Mouse (Mus musculus): Measurements from ENCODE around the gene Gpr157. TPM values are rescaled to one million over a fixed set of nuclear protein-coding genes. Genes with fewer than 3 reads are reported as not detected.

Gene Gpr157
- polyA plus RNA-seq, 1 experiment from 2014 or later: 0.18 TPM

- no peaks in the 10 kb centered on the region for H3K36me3 ChIP-seq
- H3K27ac ChIP-seq: no peak overlapping the region
- H3K4me1 ChIP-seq: peaks cover 14% of the 10 kb centered on the region
- H3K9ac ChIP-seq: no peak overlapping the region
- H3K9me3 ChIP-seq (replicated peaks): no peaks in the 10 kb centered on the region
- H3K27me3 ChIP-seq (replicated peaks): peaks cover 58% of the 10 kb centered on the region
- no peak overlapping the region for H3K4me2 ChIP-seq
- ATAC-seq: no peak
- no peak overlapping the region for H3K4me3 ChIP-seq
- 82% methylated on average over 3 of the region's 3 CpGs for WGBS (ENCODE audit: insufficient replicate concordance)
These were observed 34.8 kb upstream of the Gpr157 start for GRCm38 (mm10) chr4:150052380-150052779.

- ATAC-seq: no peak
- Histone ChIP-seq H3K27ac (no peak overlapping the region), H3K9me3 (replicated peaks) (no peaks in the 10 kb centered on the region), H3K4me3 (no peak overlapping the region), H3K9ac (no peak overlapping the region), H3K27me3 (replicated peaks) (peaks cover 25% of the 10 kb centered on the region), H3K36me3 (no peaks in the 10 kb centered on the region), H3K4me2 (no peak overlapping the region), H3K4me1 (peaks cover 11% of the 10 kb centered on the region; the same call in 1 of the 2 replicates)
- WGBS (ENCODE audit: insufficient replicate concordance): 53% methylated on average over 7 of the region's 7 CpGs
These were observed 31.0 kb upstream of the Gpr157 start for GRCm38 (mm10) chr4:150056171-150056570.

- Histone ChIP-seq H3K4me3 (no peak overlapping the region), H3K9ac (no peak overlapping the region), H3K4me2 (no peak overlapping the region), H3K4me1 (peaks cover 14% of the 10 kb centered on the region; the same call in 1 of the 2 replicates), H3K36me3 (no peaks in the 10 kb centered on the region), H3K27ac (no peak overlapping the region), H3K27me3 (replicated peaks) (peaks cover 25% of the 10 kb centered on the region), H3K9me3 (replicated peaks) (no peaks in the 10 kb centered on the region)
- WGBS (ENCODE audit: insufficient replicate concordance): 84% methylated on average over 12 of the region's 12 CpGs
- ATAC-seq: no peak
These were observed 29.4 kb upstream of the Gpr157 start for GRCm38 (mm10) chr4:150057722-150058121.

- ATAC-seq: no peak
These were observed 27.2 kb upstream of the Gpr157 start for GRCm38 (mm10) chr4:150059841-150060468.

GRCm38 (mm10) chr4:150060469-150061170 is 26.5 kb upstream of the Gpr157 start:
- H3K9ac ChIP-seq: no peak overlapping the region
- no peak overlapping the region for H3K4me3 ChIP-seq
- no peaks in the 10 kb centered on the region for H3K36me3 ChIP-seq
- H3K27ac ChIP-seq: no peak overlapping the region
- peaks cover 19% of the 10 kb centered on the region for H3K27me3 ChIP-seq (replicated peaks)
- WGBS (ENCODE audit: insufficient replicate concordance): 58% methylated on average over 23 of the region's 23 CpGs
- peaks cover 14% of the 10 kb centered on the region; the same call in 1 of the 2 replicates for H3K4me1 ChIP-seq
- no peak; the same call in 1 of the 2 replicates for ATAC-seq
- H3K4me2 ChIP-seq: no peak overlapping the region
- no peaks in the 10 kb centered on the region for H3K9me3 ChIP-seq (replicated peaks)

More at GRCm38 (mm10) chr4:150059841-150060468, 27.2 kb upstream of the Gpr157 start:
- H3K27me3 ChIP-seq (replicated peaks): peaks cover 19% of the 10 kb centered on the region
- no peak overlapping the region for H3K4me2 ChIP-seq
- peaks cover 14% of the 10 kb centered on the region; the same call in 1 of the 2 replicates for H3K4me1 ChIP-seq
- no peak overlapping the region for H3K27ac ChIP-seq
- no peak overlapping the region for H3K4me3 ChIP-seq
- 46% methylated on average over 9 of the region's 9 CpGs for WGBS (ENCODE audit: insufficient replicate concordance)
- no peaks in the 10 kb centered on the region for H3K36me3 ChIP-seq
- H3K9me3 ChIP-seq (replicated peaks): no peaks in the 10 kb centered on the region
- H3K9ac ChIP-seq: no peak overlapping the region

GRCm38 (mm10) chr4:150061432-150062225 is 25.5 kb upstream of the Gpr157 start:
- Histone ChIP-seq H3K27ac (no peak overlapping the region), H3K4me1 (peaks cover 14% of the 10 kb centered on the region; the same call in 1 of the 2 replicates), H3K4me2 (no peak overlapping the region), H3K27me3 (replicated peaks) (peaks cover 19% of the 10 kb centered on the region), H3K36me3 (no peaks in the 10 kb centered on the region), H3K9ac (no peak overlapping the region), H3K9me3 (replicated peaks) (no peaks in the 10 kb centered on the region), H3K4me3 (no peak overlapping the region)
- no peak for ATAC-seq
- 67% methylated on average over 16 of the region's 16 CpGs for WGBS (ENCODE audit: insufficient replicate concordance)

GRCm38 (mm10) chr4:150066706-150067323 is 20.4 kb upstream of the Gpr157 start:
- H3K4me1 ChIP-seq: peaks cover 3% of the 10 kb centered on the region; the same call in 1 of the 2 replicates
- no peak overlapping the region; the same call in 1 of the 2 replicates for H3K4me3 ChIP-seq
- no peak overlapping the region for H3K27ac ChIP-seq
- no peaks in the 10 kb centered on the region for H3K36me3 ChIP-seq
- 68% methylated on average over 17 of the region's 17 CpGs for WGBS (ENCODE audit: insufficient replicate concordance)
- H3K4me2 ChIP-seq: peak overlapping the region; percentile 28
- no peaks in the 10 kb centered on the region for H3K9me3 ChIP-seq (replicated peaks)
- peaks cover 13% of the 10 kb centered on the region; the same call in 1 of the 2 replicates for H3K27me3 ChIP-seq (replicated peaks)
- ATAC-seq: no peak
- no peak overlapping the region for H3K9ac ChIP-seq

- ATAC-seq: no peak
- no peak overlapping the region for H3K27ac ChIP-seq
- H3K27me3 ChIP-seq (replicated peaks): 0 out of 2 replicates have a peak, but pooled peaks cover 5% of the 10 kb centered on the region
- H3K4me1 ChIP-seq: peaks cover 3% of the 10 kb centered on the region; the same call in 1 of the 2 replicates
- H3K9me3 ChIP-seq (replicated peaks): no peaks in the 10 kb centered on the region
- H3K4me2 ChIP-seq: no peak overlapping the region
- H3K9ac ChIP-seq: no peak overlapping the region
- no peaks in the 10 kb centered on the region for H3K36me3 ChIP-seq
- WGBS (ENCODE audit: insufficient replicate concordance): 74% methylated on average over 12 of the region's 12 CpGs
- no peak overlapping the region for H3K4me3 ChIP-seq
These were observed 18.9 kb upstream of the Gpr157 start for GRCm38 (mm10) chr4:150068216-150068615.

GRCm38 (mm10) chr4:150070136-150070535 is 17.0 kb upstream of the Gpr157 start:
- no peaks in the 10 kb centered on the region for H3K36me3 ChIP-seq
- H3K4me1 ChIP-seq: peaks cover 3% of the 10 kb centered on the region; the same call in 1 of the 2 replicates
- H3K9me3 ChIP-seq (replicated peaks): no peaks in the 10 kb centered on the region
- no peak for ATAC-seq
- no peak overlapping the region for H3K4me3 ChIP-seq
- no peaks in the 10 kb centered on the region for H3K27me3 ChIP-seq (replicated peaks)
- H3K27ac ChIP-seq: no peak overlapping the region
- no peak overlapping the region for H3K9ac ChIP-seq
- 64% methylated on average over 8 of the region's 8 CpGs for WGBS (ENCODE audit: insufficient replicate concordance)
- no peak overlapping the region for H3K4me2 ChIP-seq

GRCm38 (mm10) chr4:150072416-150073101 is 14.6 kb upstream of the Gpr157 start:
- H3K4me2 ChIP-seq: no peak overlapping the region
- no peaks in the 10 kb centered on the region for H3K4me1 ChIP-seq
- H3K27ac ChIP-seq: no peak overlapping the region
- H3K9ac ChIP-seq: no peak overlapping the region
- H3K4me3 ChIP-seq: no peak overlapping the region
- H3K36me3 ChIP-seq: no peaks in the 10 kb centered on the region
- peaks cover 3% of the 10 kb centered on the region; the same call in 1 of the 2 replicates for H3K27me3 ChIP-seq (replicated peaks)
- no peaks in the 10 kb centered on the region for H3K9me3 ChIP-seq (replicated peaks)
- 64% methylated on average over 15 of the region's 15 CpGs for WGBS (ENCODE audit: insufficient replicate concordance)
- ATAC-seq: peak; percentile 17; the same call in 1 of the 2 replicates

- H3K4me1 ChIP-seq: no peaks in the 10 kb centered on the region
- ATAC-seq: peak; percentile 28; the same call in 1 of the 2 replicates
- H3K27me3 ChIP-seq (replicated peaks): peaks cover 4% of the 10 kb centered on the region; the same call in 1 of the 2 replicates
- 11% methylated on average over 8 of the region's 8 CpGs for WGBS (ENCODE audit: insufficient replicate concordance)
- H3K36me3 ChIP-seq: no peaks in the 10 kb centered on the region
- H3K9me3 ChIP-seq (replicated peaks): no peaks in the 10 kb centered on the region
- H3K9ac ChIP-seq: no peak overlapping the region
- no peak overlapping the region for H3K27ac ChIP-seq
- H3K4me3 ChIP-seq: no peak overlapping the region
- no peak overlapping the region for H3K4me2 ChIP-seq
These were observed 14.1 kb upstream of the Gpr157 start for GRCm38 (mm10) chr4:150073102-150073473.
